Mouse (Mus musculus): ENCODE measurements around the gene Rnf10. TPM values are rescaled to one million over a fixed set of nuclear protein-coding genes. Genes with fewer than 3 reads are reported as not detected.

Gene Rnf10
- total RNA-seq, 2 experiments from 2014 or later: 389 to 391 TPM

DNA sequence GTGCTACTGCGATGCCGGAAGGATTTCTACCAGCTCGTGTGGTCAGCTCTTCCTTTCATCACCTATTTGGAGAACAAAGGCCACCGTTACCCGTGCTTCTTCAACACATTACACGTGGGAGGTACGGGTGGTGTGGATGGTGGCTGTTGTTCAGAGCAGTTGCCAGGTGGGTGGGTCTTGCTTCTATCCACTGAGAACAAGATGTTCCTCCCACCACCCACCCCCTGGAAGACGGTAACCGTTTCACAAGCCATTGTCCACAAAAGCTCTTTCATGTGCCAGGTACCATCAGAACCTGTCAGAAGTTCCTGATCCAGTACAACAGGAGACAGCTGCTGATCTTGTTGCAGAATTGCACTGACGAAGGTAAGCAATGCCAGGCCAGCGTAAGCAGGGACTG lies 32.5 kb downstream of the Rnf10 start:
- intact Hi-C loops (cut with DNase I): no loop called here
- DNase-seq: no peak

GRCm38 (mm10) chr5:115238729-115239195 lies 33.9 kb downstream of the Rnf10 start:
- intact Hi-C loops (cut with DNase I): no loop called here

GRCm38 (mm10) chr5:115237803-115238728 lies 34.6 kb downstream of the Rnf10 start:
- peak; percentile 95 for DNase-seq
- intact Hi-C loops (cut with DNase I): loop anchor here (2.0 kb wide), 2 partner anchors 77 to 113 kb away; no protein-coding TSS in a partner anchor

More at GRCm38 (mm10) chr5:115238729-115239195, 33.9 kb downstream of the Rnf10 start:
- DNase-seq: peak in 1 of 2 experiments; percentile 31

- intact Hi-C loops (cut with DNase I): loop anchor here (1.0 to 2.0 kb wide), 4 partner anchors 49 to 257 kb away; no protein-coding TSS in a partner anchor
- peak; percentile 94 to 95 for DNase-seq
Measured at GRCm38 (mm10) chr5:115235786-115236263, 36.9 kb downstream of the Rnf10 start, which contains the start of gene Pop5. TSS of gene Pop5 (plus strand) at chr5:115235836.

- intact Hi-C loops (cut with DNase I): loop anchor here (1.0 kb wide), 1 partner anchor 48 kb away; no protein-coding TSS in a partner anchor
Measured at GRCm38 (mm10) chr5:115235323-115235771, 37.4 kb downstream of the Rnf10 start.

GRCm38 (mm10) chr5:115234519-115234918 lies 38.2 kb downstream of the Rnf10 start:
- no peak for DNase-seq
- intact Hi-C loops (cut with DNase I): no loop called here

More at GRCm38 (mm10) chr5:115235323-115235771, 37.4 kb downstream of the Rnf10 start:
- peak; percentile 68 to 82 for DNase-seq

- intact Hi-C loops (cut with DNase I): no loop called here
Measured at GRCm38 (mm10) chr5:115233031-115233780, 39.5 kb downstream of the Rnf10 start.

DNA sequence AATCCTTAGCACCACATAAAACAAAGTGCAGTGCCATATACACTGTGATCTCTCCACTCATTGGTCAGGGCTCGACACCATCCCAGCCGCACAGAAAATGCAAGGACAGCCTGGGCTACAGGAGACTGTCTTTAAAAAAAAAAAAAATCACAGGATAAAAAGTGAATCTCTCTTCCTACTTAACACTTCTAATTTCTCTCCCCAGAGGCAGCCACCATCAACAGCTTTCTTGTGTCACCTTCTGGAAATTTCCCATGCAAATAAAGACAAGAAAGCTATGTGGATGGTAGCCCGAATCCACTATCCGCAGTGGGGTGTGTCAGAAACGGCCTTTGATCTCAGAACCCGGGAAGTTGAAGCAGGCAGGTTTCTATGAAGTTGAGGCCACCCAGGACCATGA lies 40.2 kb downstream of the Rnf10 start:
- DNase-seq: no peak
- intact Hi-C loops (cut with DNase I): no loop called here

More at GRCm38 (mm10) chr5:115233031-115233780, 39.5 kb downstream of the Rnf10 start:
- no peak for DNase-seq

DNA sequence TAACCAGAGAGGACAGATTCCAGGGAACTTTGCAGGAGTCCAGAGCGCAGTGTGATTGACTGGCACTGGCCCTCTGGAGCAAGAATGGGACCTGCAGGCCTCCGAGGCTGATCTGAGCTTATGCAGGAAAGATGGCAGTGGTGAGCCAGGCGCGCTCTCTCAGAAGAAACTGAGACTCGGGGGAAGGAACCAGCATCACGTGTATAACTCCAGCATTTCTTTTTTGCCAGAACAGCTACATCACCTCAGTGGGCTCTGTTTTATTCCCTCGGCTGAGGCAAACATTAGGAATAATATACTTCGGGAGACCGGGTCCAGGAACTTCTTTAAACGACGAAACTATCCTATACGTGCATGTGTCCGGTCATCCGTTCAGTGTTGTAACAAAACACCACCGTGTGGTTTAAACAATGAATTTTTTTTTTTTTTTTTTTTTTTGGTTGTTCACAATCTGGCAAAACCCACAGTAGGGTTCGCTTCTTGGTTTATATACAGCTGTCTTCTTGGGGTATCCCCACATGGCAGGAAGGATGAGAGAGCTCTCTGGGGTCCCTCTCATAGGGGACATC lies 41.1 kb downstream of the Rnf10 start:
- no peak for DNase-seq
- intact Hi-C loops (cut with DNase I): no loop called here

GRCm38 (mm10) chr5:115230830-115231551 lies 41.7 kb downstream of the Rnf10 start:
- DNase-seq: peak; percentile 22 to 37

DNA sequence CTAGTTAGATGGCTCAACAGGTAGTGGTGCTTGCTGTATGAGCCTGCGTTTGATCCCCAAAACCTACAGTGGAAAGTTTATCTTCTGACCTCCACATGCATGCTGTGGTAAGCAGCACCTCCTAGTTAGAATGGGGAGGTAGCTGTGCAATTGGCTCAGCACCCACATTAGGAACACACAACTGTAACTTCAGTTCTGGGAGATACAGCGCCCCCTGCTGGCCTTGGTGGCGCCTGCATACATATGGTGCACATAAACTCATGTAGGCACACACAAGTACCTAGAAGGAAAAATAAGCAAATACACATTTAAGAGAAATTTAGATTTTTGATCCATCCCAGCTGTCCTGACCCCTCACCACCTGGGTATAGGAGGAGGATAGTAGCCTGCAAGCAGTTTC lies 50.2 kb downstream of the Rnf10 start:
- intact Hi-C loops (cut with DNase I): no loop called here

More at GRCm38 (mm10) chr5:115230830-115231551, 41.7 kb downstream of the Rnf10 start:
- intact Hi-C loops (cut with DNase I): no loop called here

GRCm38 (mm10) chr5:115220931-115221640 lies 51.6 kb downstream of the Rnf10 start:
- intact Hi-C loops (cut with DNase I): no loop called here

More for the DNA sequence above, 50.2 kb downstream of the Rnf10 start:
- DNase-seq: no peak

GRCm38 (mm10) chr5:115217998-115218397 lies 54.7 kb downstream of the Rnf10 start:
- intact Hi-C loops (cut with DNase I): no loop called here
- no peak for DNase-seq

More at GRCm38 (mm10) chr5:115220931-115221640, 51.6 kb downstream of the Rnf10 start:
- DNase-seq: no peak

DNA sequence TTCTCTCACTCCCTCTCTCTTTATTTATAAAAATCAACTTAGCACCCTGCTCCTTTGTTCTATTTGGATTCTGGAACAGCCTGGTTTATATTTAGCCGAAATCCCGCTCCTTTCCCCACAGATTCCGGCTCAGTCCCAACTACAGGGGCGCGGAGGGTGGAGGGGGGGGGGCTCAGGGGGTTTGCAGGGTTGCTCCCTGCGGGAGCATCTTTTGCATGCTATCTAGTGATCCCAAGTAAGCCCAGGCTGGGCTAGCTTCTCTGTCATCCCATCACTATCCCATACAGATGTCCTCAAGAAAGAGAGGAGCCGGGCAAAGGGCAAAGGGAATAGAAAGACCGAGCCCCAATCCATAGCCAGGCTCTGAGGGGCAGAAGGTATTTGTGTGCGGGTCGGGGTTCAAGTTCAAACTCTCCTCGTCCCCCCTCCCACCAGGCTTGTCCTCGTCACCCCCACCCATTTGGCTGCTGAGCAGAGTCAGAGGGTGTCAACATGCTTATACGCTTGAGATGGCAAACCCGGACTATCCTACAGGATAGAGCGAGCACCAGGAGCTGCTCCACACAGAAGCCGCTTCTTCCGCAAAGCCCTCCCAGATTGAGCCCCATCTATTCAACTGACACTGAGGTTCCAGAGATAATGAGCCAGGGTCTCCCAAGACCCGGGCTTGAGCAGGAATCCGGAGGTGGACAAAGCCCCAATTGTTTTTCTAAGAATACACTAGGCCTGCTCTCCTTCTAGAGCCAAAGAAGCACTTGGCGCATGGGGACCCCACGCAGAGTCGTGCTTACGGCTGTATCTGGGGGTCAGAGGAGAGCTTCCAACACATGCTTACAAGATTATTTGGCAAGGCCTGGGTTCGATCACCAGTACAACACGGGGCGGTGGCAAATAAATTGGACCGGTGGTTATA lies 57.2 kb downstream of the Rnf10 start:
- intact Hi-C loops (cut with DNase I): no loop called here
- no peak for DNase-seq

DNA sequence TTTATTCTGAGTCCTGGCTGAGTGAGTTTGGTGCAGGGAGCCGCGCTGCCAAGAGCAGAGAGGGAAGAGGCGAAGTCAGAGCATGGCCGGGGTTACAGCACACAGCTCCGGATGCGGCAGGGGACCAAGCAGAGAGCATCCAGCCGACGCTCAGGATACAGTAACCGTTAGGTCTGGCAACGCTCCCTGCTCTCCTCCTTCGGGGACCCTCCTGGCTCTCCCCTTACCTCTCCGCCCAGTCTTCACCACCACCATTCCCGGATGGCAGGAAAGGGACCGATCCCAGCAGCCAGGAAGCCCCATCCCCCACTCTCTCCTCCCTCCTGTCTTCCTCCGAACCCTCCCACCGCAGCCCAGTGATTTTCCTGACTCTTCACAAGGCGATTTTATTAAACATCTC lies 57.8 kb downstream of the Rnf10 start:
- peak; percentile 26 to 34 for DNase-seq

DNA sequence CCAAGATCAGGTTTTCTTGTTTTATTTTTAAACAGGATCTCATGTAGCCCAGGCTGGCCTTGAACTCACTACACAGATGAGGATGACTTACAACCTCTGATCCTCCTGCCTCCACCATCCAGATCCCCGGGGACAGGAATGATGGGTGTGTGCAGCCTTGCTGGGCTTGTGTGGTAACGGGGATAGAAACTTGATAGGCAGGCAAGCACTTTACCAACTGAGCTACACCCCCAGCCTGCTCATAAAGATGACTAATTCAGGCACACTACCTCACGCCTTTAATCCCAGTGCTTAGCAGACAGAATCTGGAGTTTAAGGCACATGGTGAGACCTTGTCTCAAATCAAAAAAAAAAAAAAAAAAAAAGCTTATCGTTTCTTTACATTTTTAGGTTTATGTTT lies 59.8 kb downstream of the Rnf10 start:
- intact Hi-C loops (cut with DNase I): no loop called here
- DNase-seq: no peak

More for the DNA sequence above, 57.8 kb downstream of the Rnf10 start:
- intact Hi-C loops (cut with DNase I): no loop called here

- intact Hi-C loops (cut with DNase I): no loop called here
- no peak for DNase-seq
Measured at GRCm38 (mm10) chr5:115212451-115212850, 60.2 kb downstream of the Rnf10 start.

DNA sequence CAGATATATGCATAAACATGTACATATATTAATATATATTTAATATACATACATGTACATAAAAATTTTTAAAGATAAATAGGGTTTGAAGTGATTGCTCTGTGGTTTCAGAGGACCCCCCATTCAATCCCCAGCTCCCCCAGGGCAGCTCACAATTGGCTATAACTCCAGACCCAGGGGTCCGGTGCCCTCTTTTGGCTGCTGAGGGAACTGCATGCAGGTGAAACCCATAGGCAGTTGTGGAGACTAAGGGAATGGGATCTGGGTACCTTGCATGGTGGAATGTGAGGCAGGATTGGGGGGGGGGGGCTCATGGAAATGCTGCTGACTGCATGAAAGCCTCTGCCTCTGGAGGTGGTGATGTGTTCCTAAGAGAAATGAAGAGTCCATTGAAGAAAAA lies 62.3 kb downstream of the Rnf10 start:
- intact Hi-C loops (cut with DNase I): no loop called here
- DNase-seq: peak in 1 of 2 experiments; percentile 40

All from heart, postnatal 14 days (tissue).